Mouse (Mus musculus): ENCODE results near the gene Olr1. TPM values are rescaled to one million over a fixed set of nuclear protein-coding genes. Genes with fewer than 3 reads are reported as not detected.

The Olr1 gene
- not detected for polyA plus RNA-seq (2015; fragmentation: Illumina TruSeq; extraction: RNeasy Lipid Tissue Mini Kit (QIAGEN cat#74804); ENCODE audit: low read depth, low replicate concordance)

GRCm38 (mm10) chr6:129507024-129507423 is at the start of gene Olr1:
Gene Olr1, minus strand, starts transcription at chr6:129507165.

DNA sequence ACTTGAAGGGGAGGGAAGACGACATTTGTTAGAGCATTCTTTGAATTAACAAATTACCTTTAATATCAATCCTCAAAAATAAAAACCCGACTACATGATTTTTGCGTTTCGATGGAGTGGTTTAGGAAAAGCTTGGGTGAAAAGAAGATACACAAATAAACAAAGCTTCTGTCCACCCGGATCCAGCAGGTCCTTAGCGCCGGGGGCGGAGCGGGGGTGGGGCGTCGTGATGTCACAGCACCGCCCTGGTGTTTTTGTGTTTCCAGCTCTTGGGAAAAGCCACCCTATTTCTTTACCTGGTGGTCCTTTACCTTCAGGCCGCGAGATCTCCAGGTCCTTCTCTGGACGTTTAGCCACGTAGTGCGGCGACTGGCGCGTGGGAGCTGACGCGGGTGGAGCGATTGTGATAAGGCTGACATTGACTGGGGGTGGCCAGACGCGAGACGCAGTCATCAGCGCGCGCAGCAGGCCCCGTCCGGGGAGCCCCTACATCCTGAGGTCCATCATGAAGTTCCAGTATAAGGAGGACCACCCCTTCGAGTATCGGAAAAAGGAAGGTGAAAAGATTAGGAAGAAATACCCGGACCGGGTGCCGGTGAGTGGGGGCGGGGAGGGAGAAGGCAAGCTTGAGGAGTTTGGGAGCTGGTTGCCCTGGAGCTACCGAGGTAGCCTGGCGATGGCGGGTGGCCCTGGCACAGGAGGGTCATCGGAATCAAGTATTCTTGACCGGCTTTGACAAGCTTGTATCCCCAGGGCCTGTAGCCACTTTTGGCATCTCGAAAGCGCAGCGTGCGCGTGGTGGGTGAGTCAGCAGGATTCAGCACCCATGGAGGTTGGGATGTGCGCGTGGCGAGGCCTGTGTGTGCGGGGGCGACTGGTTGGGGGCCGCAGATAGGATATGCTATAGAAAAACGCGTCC is 26.2 kb upstream of the Olr1 start, which contains the start of gene Gabarapl1:
Gene Gabarapl1 (plus strand): TSS at position 219 of the 919 bp plus-strand sequence.

DNA sequence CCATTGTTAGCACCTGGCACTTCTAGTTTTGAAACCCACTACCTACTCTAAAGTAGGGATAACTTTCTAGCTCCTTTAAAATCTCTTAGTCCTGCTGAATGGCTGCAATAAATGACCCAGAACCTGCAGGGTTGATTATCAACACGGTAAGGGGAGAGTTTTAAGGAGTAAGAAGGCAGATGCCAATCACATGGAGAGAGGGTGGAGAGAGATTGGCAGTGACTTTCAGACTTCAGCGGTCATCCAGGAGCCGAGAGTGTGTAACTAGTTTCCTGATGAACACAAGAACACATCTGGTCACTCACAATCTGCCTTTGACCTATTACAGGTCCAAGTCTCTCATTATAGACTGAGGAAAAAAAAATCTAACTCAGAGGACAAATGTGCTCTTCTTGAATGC is 5.4 kb upstream of the Olr1 start, which contains the start of gene Tmem52b:
Gene Tmem52b (plus strand): TSS at position 189 of the 400 bp plus-strand sequence.

DNA sequence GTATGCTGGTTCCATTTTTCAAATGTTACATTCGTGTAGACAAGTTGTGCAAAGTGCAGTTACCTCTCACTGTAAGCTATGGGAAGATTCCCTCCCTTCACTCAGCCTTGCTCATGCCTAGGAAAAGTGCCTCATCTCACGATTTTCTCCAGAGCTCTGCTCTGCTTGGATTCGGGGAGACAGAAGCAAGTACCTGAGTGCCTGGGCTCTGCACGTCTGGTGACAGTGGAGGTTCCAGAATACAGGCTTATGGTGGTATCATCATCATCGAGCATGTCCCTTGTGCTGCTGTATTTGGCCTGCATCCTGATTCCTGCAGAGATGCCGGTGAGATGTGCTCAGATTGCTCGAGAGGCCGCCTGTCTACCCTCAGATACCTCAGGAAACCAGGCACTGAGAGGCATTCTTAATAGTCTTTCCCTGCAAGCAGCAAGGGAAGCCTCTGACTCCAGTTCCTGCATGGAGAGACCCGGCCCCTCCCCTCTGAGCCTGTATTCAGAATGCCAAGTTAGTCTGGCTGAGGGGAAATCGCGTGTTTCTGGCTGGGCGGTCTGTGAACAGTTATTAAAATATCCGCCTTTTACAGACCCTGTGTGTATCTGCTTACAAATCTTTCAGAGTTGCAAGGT is 55.4 kb downstream of the Olr1 start, which contains the start of gene Clec1a:
Gene Clec1a (minus strand): TSS at position 590 of the 629 bp plus-strand sequence.

Other genes starting within 250 kb of the Olr1 start
- not detected for gene Cd69, start 231.7 kb downstream of the Olr1 start, polyA plus RNA-seq (2015; fragmentation: Illumina TruSeq; extraction: RNeasy Lipid Tissue Mini Kit (QIAGEN cat#74804); ENCODE audit: low read depth, low replicate concordance)
- gene 4922502D21Rik, start 175.4 kb downstream of the Olr1 start, polyA plus RNA-seq (2015; fragmentation: Illumina TruSeq; extraction: RNeasy Lipid Tissue Mini Kit (QIAGEN cat#74804); ENCODE audit: low read depth, low replicate concordance), result not detected
- 0.58 TPM for gene Clec12a, start 164.5 kb downstream of the Olr1 start, polyA plus RNA-seq (2015; fragmentation: Illumina TruSeq; extraction: RNeasy Lipid Tissue Mini Kit (QIAGEN cat#74804); ENCODE audit: low read depth, low replicate concordance)
- gene Clec12b, start 121.3 kb downstream of the Olr1 start, polyA plus RNA-seq (2015; fragmentation: Illumina TruSeq; extraction: RNeasy Lipid Tissue Mini Kit (QIAGEN cat#74804); ENCODE audit: low read depth, low replicate concordance), result not detected
- gene Clec1b, start 109.9 kb downstream of the Olr1 start, polyA plus RNA-seq (2015; fragmentation: Illumina TruSeq; extraction: RNeasy Lipid Tissue Mini Kit (QIAGEN cat#74804); ENCODE audit: low read depth, low replicate concordance), result not detected
- not detected for gene Clec9a, start 98.3 kb downstream of the Olr1 start, polyA plus RNA-seq (2015; fragmentation: Illumina TruSeq; extraction: RNeasy Lipid Tissue Mini Kit (QIAGEN cat#74804); ENCODE audit: low read depth, low replicate concordance)
- gene Clec1a, start 55.2 kb downstream of the Olr1 start, polyA plus RNA-seq (2015; fragmentation: Illumina TruSeq; extraction: RNeasy Lipid Tissue Mini Kit (QIAGEN cat#74804); ENCODE audit: low read depth, low replicate concordance), result 0.91 TPM
- gene Tmem52b, start 5.4 kb upstream of the Olr1 start, polyA plus RNA-seq (2015; fragmentation: Illumina TruSeq; extraction: RNeasy Lipid Tissue Mini Kit (QIAGEN cat#74804); ENCODE audit: low read depth, low replicate concordance), result not detected
- 958 TPM for gene Gabarapl1, start 26.0 kb upstream of the Olr1 start, polyA plus RNA-seq (2015; fragmentation: Illumina TruSeq; extraction: RNeasy Lipid Tissue Mini Kit (QIAGEN cat#74804); ENCODE audit: low read depth, low replicate concordance)
- not detected for gene Klre1, start 70.7 kb upstream of the Olr1 start, polyA plus RNA-seq (2015; fragmentation: Illumina TruSeq; extraction: RNeasy Lipid Tissue Mini Kit (QIAGEN cat#74804); ENCODE audit: low read depth, low replicate concordance)
- gene Klrd1, start 84.6 kb upstream of the Olr1 start, polyA plus RNA-seq (2015; fragmentation: Illumina TruSeq; extraction: RNeasy Lipid Tissue Mini Kit (QIAGEN cat#74804); ENCODE audit: low read depth, low replicate concordance), result not detected
- not detected for gene Klrk1, start 116.7 kb upstream of the Olr1 start, polyA plus RNA-seq (2015; fragmentation: Illumina TruSeq; extraction: RNeasy Lipid Tissue Mini Kit (QIAGEN cat#74804); ENCODE audit: low read depth, low replicate concordance)
- gene Klrc3, start 136.2 kb upstream of the Olr1 start, polyA plus RNA-seq (2015; fragmentation: Illumina TruSeq; extraction: RNeasy Lipid Tissue Mini Kit (QIAGEN cat#74804); ENCODE audit: low read depth, low replicate concordance), result not detected
- gene Klrc2, start 153.5 kb upstream of the Olr1 start, polyA plus RNA-seq (2015; fragmentation: Illumina TruSeq; extraction: RNeasy Lipid Tissue Mini Kit (QIAGEN cat#74804); ENCODE audit: low read depth, low replicate concordance), result not detected
- gene Klrc1, start 171.8 kb upstream of the Olr1 start, polyA plus RNA-seq (2015; fragmentation: Illumina TruSeq; extraction: RNeasy Lipid Tissue Mini Kit (QIAGEN cat#74804); ENCODE audit: low read depth, low replicate concordance), result not detected
- gene Klri1, start 210.0 kb upstream of the Olr1 start, polyA plus RNA-seq (2015; fragmentation: Illumina TruSeq; extraction: RNeasy Lipid Tissue Mini Kit (QIAGEN cat#74804); ENCODE audit: low read depth, low replicate concordance), result not detected
- not detected for gene Klri2, start 233.3 kb upstream of the Olr1 start, polyA plus RNA-seq (2015; fragmentation: Illumina TruSeq; extraction: RNeasy Lipid Tissue Mini Kit (QIAGEN cat#74804); ENCODE audit: low read depth, low replicate concordance)